Mouse (Mus musculus): ENCODE measurements around the gene Cybc1. TPM values are rescaled to one million over a fixed set of nuclear protein-coding genes. Genes with fewer than 3 reads are reported as not detected.

The Cybc1 gene
- polyA plus RNA-seq, 2 experiments, result 16.1 to 20.3 TPM

DNA sequence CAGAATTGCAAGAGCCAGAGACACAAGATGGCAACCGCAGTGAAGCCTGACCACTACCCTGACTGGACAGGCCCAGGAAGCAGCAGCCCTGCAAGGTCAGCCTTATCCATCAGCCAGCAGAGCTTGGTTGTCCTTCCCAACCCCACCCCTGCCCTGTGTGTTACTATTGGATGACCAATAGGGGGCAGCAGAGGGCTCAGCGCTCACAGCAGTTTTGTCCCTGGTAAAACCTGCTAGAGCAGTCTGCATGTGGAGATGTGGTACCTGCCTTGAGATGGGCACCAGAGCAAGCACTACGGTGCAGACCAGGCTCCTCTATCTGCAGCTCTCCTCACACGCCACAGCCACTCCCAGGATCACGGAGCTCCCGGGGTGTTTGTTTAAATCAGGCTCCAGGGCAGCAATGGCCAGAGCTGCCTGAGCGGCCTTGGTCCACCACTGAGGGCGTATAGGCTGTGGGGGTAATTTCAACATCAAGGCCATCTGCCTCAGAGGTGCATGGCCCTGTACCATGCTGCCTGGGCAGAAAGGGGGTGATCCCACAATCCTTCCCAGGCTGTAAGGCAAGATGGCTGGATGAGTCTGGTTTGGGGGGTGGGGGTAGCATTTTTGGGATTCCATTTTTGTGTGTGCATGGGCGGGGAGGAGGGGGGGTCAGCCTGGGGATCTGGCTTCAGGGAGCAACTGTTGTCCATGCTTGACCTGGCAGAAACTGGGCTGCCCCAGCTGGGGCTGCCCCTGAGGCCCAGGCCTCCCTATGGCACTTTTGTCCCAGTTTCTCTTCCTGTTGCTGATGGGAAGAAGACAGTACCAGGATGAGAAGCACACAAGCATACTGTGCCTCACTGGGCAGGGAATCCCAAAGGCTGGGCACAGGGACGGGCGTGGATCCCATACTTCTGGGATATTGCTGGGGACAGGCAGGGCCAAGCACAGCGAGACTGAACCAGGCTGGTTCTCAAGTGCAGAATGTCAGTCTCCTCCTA is 52.5 kb downstream of the Cybc1 start:
- WGBS (ENCODE audit: insufficient replicate concordance), result 48% methylated on average over 12 of the region's 12 CpGs
- no peaks in the 10 kb centered on the region for H3K4me1 ChIP-seq (replicated peaks; ENCODE audit: control insufficient read depth in 2 of 2, insufficient read depth in 2 of 2, low read length in 1 of 2)
- no peaks in the 10 kb centered on the region for H3K27me3 ChIP-seq (ENCODE audit: control insufficient read depth, insufficient read depth, low read length)
- H3K4me3 ChIP-seq (ENCODE audit: insufficient read depth in 1 of 2, low read depth in 2 of 2, low read length in 2 of 2), result no peak overlapping the region
- peak; percentile 57; the same call in 1 of the 2 replicates for ATAC-seq (ENCODE audit: insufficient read depth)
- DNase-seq (ENCODE audit: low read depth in 3 of 3, low spot score in 3 of 3), result peak; percentile 23 to 31 (median 24)
- no peaks in the 10 kb centered on the region for H3K9me3 ChIP-seq (ENCODE audit: control insufficient read depth, low read length)
- H3K27ac ChIP-seq, result no peak overlapping the region
- TF ChIP-seq CTCF (IDR thresholded peaks at IDR 0.05; ENCODE audit: low read depth) (peak; percentile 99), EP300 (IDR thresholded peaks at IDR 0.05; ENCODE audit: low read depth) (no peak)
- no peak overlapping the region for H3K4me2 ChIP-seq (ENCODE audit: low read depth)
- no peaks in the 10 kb centered on the region for H3K36me3 ChIP-seq (replicated peaks; ENCODE audit: control insufficient read depth, insufficient read depth, low read depth)
- H3K9ac ChIP-seq (replicated peaks), result no peak overlapping the region

DNA sequence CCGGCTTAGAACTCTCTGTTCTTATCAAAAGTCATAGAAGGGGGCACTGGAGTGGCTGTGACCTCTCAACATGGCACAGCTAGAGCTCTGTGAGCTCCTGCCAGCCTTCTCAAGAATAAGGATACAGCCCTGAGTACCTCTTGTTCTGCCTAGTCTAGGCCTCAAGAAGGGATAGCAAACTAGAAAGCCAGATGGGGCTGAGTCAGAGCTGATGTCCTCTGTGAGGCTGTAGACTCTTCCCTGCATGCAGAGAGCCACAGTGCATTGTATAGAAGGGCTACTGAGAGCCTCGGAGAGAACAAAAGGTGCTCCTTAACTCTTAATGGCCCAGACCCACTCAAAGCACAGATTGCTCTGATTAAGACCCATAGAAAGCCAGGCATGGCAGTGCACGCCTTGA is 54.9 kb downstream of the Cybc1 start:
- Histone ChIP-seq H3K36me3 (replicated peaks; ENCODE audit: control insufficient read depth, insufficient read depth, low read depth) (no peaks in the 10 kb centered on the region), H3K9ac (replicated peaks) (no peak overlapping the region), H3K27me3 (ENCODE audit: control insufficient read depth, insufficient read depth, low read length) (no peaks in the 10 kb centered on the region), H3K9me3 (ENCODE audit: control insufficient read depth, low read length) (no peaks in the 10 kb centered on the region), H3K4me2 (ENCODE audit: low read depth) (no peak overlapping the region), H3K27ac (no peak overlapping the region), H3K4me1 (replicated peaks; ENCODE audit: control insufficient read depth in 2 of 2, insufficient read depth in 2 of 2, low read length in 1 of 2) (no peaks in the 10 kb centered on the region), H3K4me3 (ENCODE audit: insufficient read depth in 1 of 2, low read depth in 2 of 2, low read length in 2 of 2) (no peak overlapping the region)
- TF ChIP-seq EP300 (IDR thresholded peaks at IDR 0.05; ENCODE audit: low read depth) (no peak), CTCF (IDR thresholded peaks at IDR 0.05; ENCODE audit: low read depth) (no peak)
- DNase-seq (ENCODE audit: low read depth in 3 of 3, low spot score in 3 of 3), result no peak
- ATAC-seq (ENCODE audit: insufficient read depth), result no peak
- WGBS (ENCODE audit: insufficient replicate concordance), result 50% methylated on average over 3 of the region's 3 CpGs

GRCm38 (mm10) chr11:121173203-121173602 is 55.9 kb downstream of the Cybc1 start:
- WGBS (ENCODE audit: insufficient replicate concordance), result 59% methylated on average over 5 of the region's 5 CpGs
- Histone ChIP-seq H3K4me2 (ENCODE audit: low read depth) (no peak overlapping the region), H3K36me3 (replicated peaks; ENCODE audit: control insufficient read depth, insufficient read depth, low read depth) (no peaks in the 10 kb centered on the region), H3K9me3 (ENCODE audit: control insufficient read depth, low read length) (no peaks in the 10 kb centered on the region), H3K9ac (replicated peaks) (no peak overlapping the region), H3K4me3 (ENCODE audit: insufficient read depth in 1 of 2, low read depth in 2 of 2, low read length in 2 of 2) (no peak overlapping the region), H3K27me3 (ENCODE audit: control insufficient read depth, insufficient read depth, low read length) (no peaks in the 10 kb centered on the region), H3K27ac (no peak overlapping the region), H3K4me1 (replicated peaks; ENCODE audit: control insufficient read depth in 2 of 2, insufficient read depth in 2 of 2, low read length in 1 of 2) (no peaks in the 10 kb centered on the region)
- ATAC-seq (ENCODE audit: insufficient read depth) (no peak), DNase-seq (ENCODE audit: low read depth in 3 of 3, low spot score in 3 of 3) (no peak)
- TF ChIP-seq CTCF (IDR thresholded peaks at IDR 0.05; ENCODE audit: low read depth) (no peak), EP300 (IDR thresholded peaks at IDR 0.05; ENCODE audit: low read depth) (no peak)

Other genes with a start within 250 kb of the Cybc1 start
- 22.5 and 27.0 TPM in 2 replicates for gene Csnk1d, start 238.0 kb downstream of the Cybc1 start, polyA plus RNA-seq (2012; rRNA removed)
- gene Csnk1d, start 238.0 kb downstream of the Cybc1 start, polyA plus RNA-seq (2014; fragmentation: Nextera tagmentation; extraction: Ambion mirVana), result 17.1 and 19.6 TPM in 2 replicates
- gene Cd7, start 189.9 kb downstream of the Cybc1 start, polyA plus RNA-seq (2012; rRNA removed), result 0.37 and 0.54 TPM in 2 replicates
- 0.56 and 0.57 TPM in 2 replicates for gene Cd7, start 189.9 kb downstream of the Cybc1 start, polyA plus RNA-seq (2014; fragmentation: Nextera tagmentation; extraction: Ambion mirVana)
- gene Sectm1b, start 165.8 kb downstream of the Cybc1 start, polyA plus RNA-seq (2012; rRNA removed), result 0.05 and 0.08 TPM in 2 replicates
- gene Sectm1b, start 165.8 kb downstream of the Cybc1 start, polyA plus RNA-seq (2014; fragmentation: Nextera tagmentation; extraction: Ambion mirVana), result 0.04 TPM in 1 of 2 replicates, not detected in the other
- 1.0 and 1.3 TPM in 2 replicates for gene Sectm1a, start 148.1 kb downstream of the Cybc1 start, polyA plus RNA-seq (2012; rRNA removed)
- 0.61 and 1.0 TPM in 2 replicates for gene Sectm1a, start 148.1 kb downstream of the Cybc1 start, polyA plus RNA-seq (2014; fragmentation: Nextera tagmentation; extraction: Ambion mirVana)
- 0.08 and 0.10 TPM in 2 replicates for gene Tex19.2, start 110.6 kb downstream of the Cybc1 start, polyA plus RNA-seq (2012; rRNA removed)
- gene Tex19.2, start 110.6 kb downstream of the Cybc1 start, polyA plus RNA-seq (2014; fragmentation: Nextera tagmentation; extraction: Ambion mirVana), result not detected in 2 replicates
- gene Tex19.1, start 83.2 kb downstream of the Cybc1 start, polyA plus RNA-seq (2012; rRNA removed), result 0.06 and 0.08 TPM in 2 replicates
- gene Tex19.1, start 83.2 kb downstream of the Cybc1 start, polyA plus RNA-seq (2014; fragmentation: Nextera tagmentation; extraction: Ambion mirVana), result not detected in 2 replicates
- not detected in 2 replicates for gene Uts2r, start 69.1 kb downstream of the Cybc1 start, polyA plus RNA-seq (2012; rRNA removed)
- gene Uts2r, start 69.1 kb downstream of the Cybc1 start, polyA plus RNA-seq (2014; fragmentation: Nextera tagmentation; extraction: Ambion mirVana), result not detected in 2 replicates
- gene Hexdc, start 24.9 kb downstream of the Cybc1 start, polyA plus RNA-seq (2012; rRNA removed), result 7.4 and 8.1 TPM in 2 replicates
- gene Hexdc, start 24.9 kb downstream of the Cybc1 start, polyA plus RNA-seq (2014; fragmentation: Nextera tagmentation; extraction: Ambion mirVana), result 2.3 and 2.7 TPM in 2 replicates
- 4.0 and 5.6 TPM in 2 replicates for gene Ogfod3, start 24.6 kb downstream of the Cybc1 start, polyA plus RNA-seq (2012; rRNA removed)
- gene Ogfod3, start 24.6 kb downstream of the Cybc1 start, polyA plus RNA-seq (2014; fragmentation: Nextera tagmentation; extraction: Ambion mirVana), result 13.3 and 15.3 TPM in 2 replicates
- 27.9 and 46.6 TPM in 2 replicates for gene Narf, start 7.9 kb upstream of the Cybc1 start, polyA plus RNA-seq (2012; rRNA removed)
- gene Narf, start 7.9 kb upstream of the Cybc1 start, polyA plus RNA-seq (2014; fragmentation: Nextera tagmentation; extraction: Ambion mirVana), result 108 and 110 TPM in 2 replicates
- gene Foxk2, start 30.7 kb upstream of the Cybc1 start, polyA plus RNA-seq (2012; rRNA removed), result 9.9 and 10.0 TPM in 2 replicates
- 3.1 and 4.2 TPM in 2 replicates for gene Foxk2, start 30.7 kb upstream of the Cybc1 start, polyA plus RNA-seq (2014; fragmentation: Nextera tagmentation; extraction: Ambion mirVana)
- gene Wdr45b, start 125.1 kb upstream of the Cybc1 start, polyA plus RNA-seq (2012; rRNA removed), result 13.9 and 15.3 TPM in 2 replicates
- 19.5 and 19.7 TPM in 2 replicates for gene Wdr45b, start 125.1 kb upstream of the Cybc1 start, polyA plus RNA-seq (2014; fragmentation: Nextera tagmentation; extraction: Ambion mirVana)
- 0.14 and 0.30 TPM in 2 replicates for gene Rab40b, start 158.9 kb upstream of the Cybc1 start, polyA plus RNA-seq (2012; rRNA removed)
- gene Rab40b, start 158.9 kb upstream of the Cybc1 start, polyA plus RNA-seq (2014; fragmentation: Nextera tagmentation; extraction: Ambion mirVana), result 0.21 and 0.55 TPM in 2 replicates
- 19.9 and 24.4 TPM in 2 replicates for gene Fn3krp, start 192.1 kb upstream of the Cybc1 start, polyA plus RNA-seq (2012; rRNA removed)
- 23.5 and 24.2 TPM in 2 replicates for gene Fn3krp, start 192.1 kb upstream of the Cybc1 start, polyA plus RNA-seq (2014; fragmentation: Nextera tagmentation; extraction: Ambion mirVana)
- 34.9 and 39.9 TPM in 2 replicates for gene Fn3k, start 205.6 kb upstream of the Cybc1 start, polyA plus RNA-seq (2012; rRNA removed)
- gene Fn3k, start 205.6 kb upstream of the Cybc1 start, polyA plus RNA-seq (2014; fragmentation: Nextera tagmentation; extraction: Ambion mirVana), result 49.9 and 51.4 TPM in 2 replicates
- 15.0 and 20.4 TPM in 2 replicates for gene Tbcd, start 222.6 kb upstream of the Cybc1 start, polyA plus RNA-seq (2012; rRNA removed)
- 15.6 and 17.2 TPM in 2 replicates for gene Tbcd, start 222.6 kb upstream of the Cybc1 start, polyA plus RNA-seq (2014; fragmentation: Nextera tagmentation; extraction: Ambion mirVana)